Mouse (Mus musculus): ENCODE results near the gene Tipin.
"Not testable (repeated sequence)": the region's sequence is repeated elsewhere in the genome, so short reads cannot be mapped to it uniquely, and the experiment has no call there.

The Tipin gene

DNA sequence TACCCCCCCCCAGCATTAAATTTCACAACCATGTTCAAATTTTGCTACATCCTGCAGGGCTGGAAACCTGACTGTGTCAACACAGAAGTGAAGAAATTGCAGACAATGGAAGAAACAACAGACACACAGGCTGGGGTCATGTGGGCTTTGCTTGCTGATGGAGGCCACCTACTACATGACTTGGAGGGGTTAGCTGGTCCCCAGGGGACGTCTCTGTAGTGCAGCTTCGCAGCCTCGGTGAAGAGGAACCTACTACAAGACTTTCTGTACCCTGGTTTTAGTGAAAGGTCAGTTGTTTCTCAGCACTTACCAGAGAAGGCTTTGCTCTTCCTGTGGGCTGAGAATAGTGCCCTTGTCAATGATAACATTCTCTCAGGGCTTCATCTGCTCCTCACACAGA lies 10.1 kb upstream of the Tipin start:
- peak; percentile 59 for DNase-seq (ENCODE audit: low read depth, low spot score)

DNA sequence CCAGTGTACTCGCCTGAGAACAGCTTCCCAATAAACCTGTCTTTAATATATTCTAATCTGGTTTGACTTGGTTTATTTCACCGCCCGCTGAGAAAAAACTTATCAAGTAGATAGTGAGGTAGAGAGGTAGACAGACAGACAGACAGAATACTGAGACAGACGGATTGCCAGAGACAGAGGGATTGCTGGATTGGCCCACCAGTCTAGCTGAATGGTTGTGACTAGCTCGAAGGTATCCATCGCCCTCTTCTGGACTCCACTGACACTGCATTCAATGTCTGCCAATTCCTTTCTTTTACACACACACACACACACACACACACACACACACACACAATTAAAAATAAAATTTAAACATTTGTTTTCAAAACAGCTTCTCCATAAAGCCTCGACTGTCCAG lies 8.8 kb upstream of the Tipin start:
- DNase-seq (ENCODE audit: low read depth, low spot score): peak; percentile 67

DNA sequence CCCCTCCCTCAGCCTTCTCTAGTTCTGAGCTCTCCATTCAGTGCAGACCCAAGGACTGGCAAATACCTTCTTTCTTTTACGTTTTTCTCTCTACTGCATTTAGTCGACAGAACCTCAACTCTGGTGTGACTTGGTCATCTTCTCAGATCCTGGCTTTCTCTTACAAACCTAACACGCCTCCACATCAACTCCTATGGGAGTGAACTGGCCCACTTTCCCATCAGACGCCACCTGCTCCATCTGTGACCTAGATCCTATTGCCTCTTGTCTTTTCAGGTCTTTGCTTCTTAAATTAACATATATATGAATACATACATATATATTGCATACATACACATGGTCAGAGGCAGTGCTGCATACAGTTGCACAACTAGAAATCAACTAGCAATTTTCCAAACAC lies 7.6 kb upstream of the Tipin start:
- DNase-seq (ENCODE audit: low read depth, low spot score): no peak

DNA sequence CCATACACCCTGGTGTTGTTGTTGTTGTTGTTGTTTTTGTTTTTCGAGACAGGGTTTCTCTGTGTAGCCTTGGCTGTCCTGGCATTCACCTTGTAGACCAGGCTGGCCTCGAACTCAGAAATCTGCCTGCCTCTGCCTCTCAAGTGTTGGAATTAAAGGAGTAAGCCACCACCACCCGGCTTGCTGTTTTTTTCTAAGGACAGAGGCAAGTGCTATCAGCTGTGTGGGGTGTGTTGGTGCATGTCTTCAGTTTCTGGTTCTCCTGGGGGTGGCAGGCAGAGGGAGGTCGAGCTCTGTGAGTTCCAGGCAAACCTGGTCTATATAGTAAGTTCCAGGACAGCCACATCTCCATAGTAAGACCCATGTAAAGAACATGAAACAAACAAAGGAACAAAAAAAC lies 7.1 kb upstream of the Tipin start:
- no peak for DNase-seq (ENCODE audit: low read depth, low spot score)

DNA sequence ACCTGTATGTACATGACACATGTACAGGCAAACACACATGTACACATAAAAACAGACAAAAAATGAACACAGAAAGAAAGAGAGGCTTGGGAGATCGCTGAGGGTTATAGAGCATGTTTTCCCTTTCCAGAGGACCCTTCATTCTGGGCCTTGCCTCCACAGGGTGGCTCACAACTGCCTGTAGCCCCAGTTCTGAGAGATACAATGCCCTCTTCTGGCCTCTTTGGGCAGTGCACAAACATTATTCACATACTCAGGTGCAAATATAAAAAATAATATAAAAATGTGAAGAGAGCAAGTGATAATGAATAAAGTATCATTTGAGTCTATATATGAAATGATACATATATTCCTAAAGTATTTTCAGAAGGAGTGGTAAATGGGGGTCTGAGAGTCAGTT lies 6.5 kb upstream of the Tipin start:
- DNase-seq (ENCODE audit: low read depth, low spot score): peak; percentile 60

DNA sequence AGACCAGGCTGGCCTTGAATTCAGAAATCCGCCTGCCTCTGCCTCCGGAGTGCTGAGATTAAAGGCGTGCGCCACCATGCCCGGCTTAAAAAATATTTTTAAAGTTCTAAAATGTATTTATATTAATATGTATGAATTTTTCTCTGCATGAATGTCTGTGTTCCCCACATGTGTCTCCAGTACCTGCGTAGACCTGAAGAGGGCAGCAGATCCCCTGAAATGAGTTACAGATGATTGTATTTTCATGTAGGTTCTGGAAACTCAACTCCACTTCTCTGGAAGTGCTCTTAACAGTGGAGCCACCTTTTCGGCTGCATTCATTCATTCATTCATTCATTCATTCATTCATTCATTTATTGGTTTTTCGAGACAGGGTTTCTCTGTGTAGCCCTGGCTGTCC lies 3.7 kb upstream of the Tipin start:
- peak; percentile 79 for DNase-seq (ENCODE audit: low read depth, low spot score)

DNA sequence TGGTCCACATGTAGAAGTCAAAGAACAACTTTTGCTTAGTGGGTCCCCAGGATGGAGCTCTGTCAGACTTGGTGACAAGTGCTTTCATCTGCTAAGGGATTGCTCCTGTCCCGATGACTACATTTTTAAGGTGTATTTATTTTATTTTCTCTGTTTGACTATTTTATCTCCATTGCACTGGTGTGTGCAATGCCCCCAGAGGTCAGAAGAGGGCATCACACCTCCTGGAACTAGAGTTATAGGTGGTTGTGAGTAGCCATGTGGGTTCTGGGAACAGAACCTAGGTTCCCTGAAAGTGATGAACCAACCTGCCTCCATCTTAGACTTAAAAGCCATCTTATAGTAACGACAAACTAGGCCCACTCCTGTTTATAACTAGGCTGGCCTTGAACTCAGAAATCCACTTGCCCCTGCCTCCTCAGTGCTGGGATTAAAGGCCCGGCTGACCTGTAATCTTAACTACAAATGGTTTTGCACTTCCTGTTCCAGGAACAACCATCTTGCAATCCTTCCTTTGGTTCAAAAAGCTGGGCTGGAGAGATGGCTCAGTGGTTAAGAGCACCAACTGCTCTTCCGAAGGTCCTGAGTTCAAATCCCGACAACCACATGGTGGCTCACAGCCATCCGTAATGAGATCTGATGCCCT lies 2.6 kb upstream of the Tipin start:
- peak; percentile 40 for DNase-seq (ENCODE audit: low read depth, low spot score)

DNA sequence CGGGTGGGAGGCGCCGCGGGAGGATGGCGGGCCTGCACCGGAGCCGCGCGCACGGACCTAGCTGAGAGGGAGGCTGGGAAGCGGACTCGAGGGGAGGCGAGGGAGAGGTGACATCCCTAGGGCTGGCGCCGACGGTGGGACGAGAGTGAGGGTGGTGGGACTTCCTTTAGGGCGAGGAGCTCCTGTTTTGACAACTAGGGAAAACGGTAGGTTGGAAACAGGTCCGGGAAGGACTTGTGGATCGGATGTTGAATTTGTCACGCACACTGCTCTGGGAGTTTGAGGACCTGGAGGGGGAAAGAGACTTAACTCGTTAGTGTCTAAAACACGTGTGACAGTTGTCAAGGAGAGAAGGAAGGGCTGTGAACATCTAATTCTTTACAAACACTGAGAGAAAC lies 399 bp downstream of the Tipin start:
- DNase-seq (ENCODE audit: low read depth, low spot score): no peak

DNA sequence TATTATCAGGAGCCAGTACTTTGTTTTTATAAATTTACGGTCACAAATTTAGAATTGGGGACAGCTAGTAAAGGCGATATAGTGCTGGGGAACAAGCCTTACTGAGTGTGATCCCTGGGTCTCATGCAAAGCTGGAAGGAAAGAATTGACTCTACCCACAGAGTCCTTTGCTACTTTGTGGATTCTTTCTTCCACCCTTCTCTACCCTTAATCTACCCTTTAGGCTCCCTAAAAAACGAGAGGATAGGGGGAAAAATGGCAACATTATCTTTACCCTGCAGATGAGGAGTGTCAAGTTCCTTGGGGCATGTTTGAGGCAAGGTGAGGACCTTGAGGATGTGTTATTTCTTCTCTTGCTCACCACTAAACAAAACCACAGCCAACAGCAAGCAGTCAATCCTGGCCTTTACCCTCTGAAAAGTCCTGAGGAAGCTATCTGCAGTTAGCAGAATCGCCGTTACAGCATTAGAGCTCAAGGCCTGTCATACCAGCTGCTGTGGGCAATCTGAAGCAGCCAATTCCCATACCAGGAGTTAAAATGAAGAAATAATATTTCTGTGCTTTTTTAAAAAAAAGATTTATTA lies 1.1 kb downstream of the Tipin start:
- DNase-seq (ENCODE audit: low read depth, low spot score): peak; percentile 21

DNA sequence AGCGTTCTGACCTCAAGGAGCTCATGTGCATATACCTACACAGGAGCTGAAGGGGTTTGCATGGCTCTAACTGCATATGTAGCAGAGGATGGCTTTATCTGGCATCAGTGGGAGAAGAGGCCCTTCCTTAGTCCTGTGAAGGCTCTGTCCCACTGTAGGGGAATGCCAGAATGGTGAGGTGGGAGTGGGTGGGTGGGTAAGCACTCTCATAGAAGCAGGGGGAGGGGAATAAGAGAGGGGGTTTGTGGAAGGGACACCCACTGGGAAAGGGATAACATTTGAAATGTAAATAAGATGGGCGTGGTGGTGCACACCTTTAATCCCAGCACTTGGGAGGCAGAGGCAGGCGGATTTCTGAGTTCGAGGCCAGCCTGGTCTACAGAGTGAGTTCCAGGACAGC lies 21.7 kb downstream of the Tipin start:
- not testable (repeated sequence) for DNase-seq (ENCODE audit: low read depth, low spot score)

DNA sequence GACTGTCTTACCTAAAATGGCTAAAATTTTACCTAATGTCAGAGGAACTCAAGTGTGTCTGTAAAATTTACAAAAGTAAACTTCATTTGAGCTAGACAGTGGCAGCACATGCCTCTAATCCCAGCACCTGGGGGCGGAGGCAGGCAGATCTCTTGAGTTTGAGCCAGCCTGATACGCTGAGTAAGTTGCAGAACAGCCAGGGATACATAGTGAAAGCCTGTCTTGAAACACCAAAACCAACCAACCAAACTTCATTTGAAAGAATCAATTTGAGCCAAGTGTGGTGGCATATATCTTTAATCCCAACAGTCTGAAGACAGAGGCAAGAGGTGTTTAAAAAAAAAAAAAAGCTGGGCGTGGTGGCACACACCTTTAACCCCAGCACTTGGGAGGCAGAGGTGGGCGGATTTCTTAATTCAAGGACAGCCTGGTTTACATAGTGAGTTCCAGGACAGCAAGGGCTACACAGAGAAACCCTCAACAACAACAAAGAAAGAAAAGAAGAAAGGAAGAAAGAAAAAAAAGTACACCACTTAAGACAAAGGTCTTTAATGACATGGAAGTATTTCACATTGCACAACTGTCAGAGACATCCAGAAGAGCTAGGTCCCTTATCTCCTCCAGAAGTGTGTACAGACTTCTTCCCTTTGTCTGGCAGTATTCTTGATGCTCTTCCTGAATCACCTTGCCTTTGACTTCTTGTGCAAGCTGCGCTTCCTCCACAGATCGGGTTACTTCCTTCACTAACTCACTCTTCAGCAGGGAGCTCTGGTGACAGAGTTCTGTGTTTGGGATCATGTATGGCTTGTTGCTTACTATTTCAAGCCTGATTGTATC lies 25.3 kb downstream of the Tipin start:
- DNase-seq (ENCODE audit: low read depth, low spot score): no peak

DNA sequence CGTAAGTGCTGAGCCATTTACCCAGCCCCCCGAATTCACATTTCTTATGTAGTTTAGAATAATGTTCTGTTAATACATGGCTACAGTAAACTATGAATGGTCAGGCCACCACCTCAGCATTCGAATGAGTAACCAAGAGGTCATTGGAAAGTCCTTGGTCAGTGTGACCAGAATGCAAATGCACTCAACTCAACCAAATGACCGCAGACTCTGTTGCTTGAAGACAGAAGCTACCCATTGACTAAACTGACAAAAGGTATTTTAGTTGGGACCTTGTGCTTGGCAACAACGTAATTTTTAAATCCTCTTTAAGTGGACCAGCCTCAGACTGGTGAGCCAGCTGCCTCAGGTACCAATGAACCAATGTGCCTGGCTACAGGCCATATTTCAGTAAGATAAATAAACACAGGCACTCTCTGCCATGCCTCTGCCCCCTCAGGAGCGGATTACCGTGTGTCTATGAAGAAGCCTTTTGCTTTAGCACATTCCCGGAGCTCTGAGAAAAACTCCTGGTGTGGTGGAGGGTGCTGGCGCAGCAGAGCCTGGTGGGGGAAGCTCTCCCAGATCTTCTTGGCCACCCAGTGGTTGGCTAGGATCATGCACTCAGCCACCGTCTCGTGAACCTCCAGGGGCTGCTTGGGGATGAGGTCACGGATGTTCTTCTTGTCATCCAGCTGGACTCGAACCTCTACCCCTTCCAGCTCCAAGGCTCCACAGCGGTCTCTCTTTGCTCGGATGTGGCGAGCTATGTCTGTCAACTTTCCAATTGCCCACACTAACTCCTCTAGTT lies 29.8 kb downstream of the Tipin start:
- DNase-seq (ENCODE audit: low read depth, low spot score): no peak

DNA sequence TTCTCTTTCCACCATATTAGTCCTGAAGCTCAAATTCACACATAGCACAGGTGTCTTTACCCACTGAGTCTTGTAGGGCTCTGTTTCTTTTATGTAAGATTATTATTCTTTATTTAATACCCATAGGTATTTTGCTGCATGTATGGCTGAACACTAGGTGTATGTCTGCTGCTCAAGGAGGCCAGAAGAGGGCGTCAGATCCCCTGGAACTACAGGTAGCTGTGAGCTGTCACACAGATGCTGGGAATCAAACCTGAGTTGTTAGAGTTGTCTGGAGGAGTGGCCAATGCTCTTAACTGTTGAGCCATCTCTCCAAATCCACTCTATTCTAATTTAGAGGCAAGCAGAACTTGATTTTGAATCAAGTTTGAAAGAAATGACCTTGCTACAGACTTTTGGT lies 30.7 kb downstream of the Tipin start:
- peak; percentile 38 for DNase-seq (ENCODE audit: low read depth, low spot score)

DNA sequence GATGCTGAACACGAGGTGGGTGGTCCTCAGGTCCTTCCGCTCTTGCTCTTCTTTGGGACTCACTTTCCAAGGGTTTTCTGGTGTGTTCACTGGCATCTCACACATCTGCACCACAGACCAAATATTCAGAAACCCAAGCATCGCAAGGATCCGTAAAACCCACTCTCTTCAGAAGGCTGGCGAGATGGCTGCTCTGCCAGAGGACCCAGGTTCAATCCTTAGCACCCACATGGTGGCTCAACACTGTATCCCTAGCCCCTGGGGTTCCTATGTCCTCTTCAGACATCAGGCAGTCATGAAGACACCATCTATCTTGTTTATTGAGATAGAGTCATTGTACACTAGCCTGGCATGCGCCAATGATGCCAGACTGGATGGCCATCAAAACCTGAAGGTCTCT lies 33.3 kb downstream of the Tipin start:
- DNase-seq (ENCODE audit: low read depth, low spot score): no peak

DNA sequence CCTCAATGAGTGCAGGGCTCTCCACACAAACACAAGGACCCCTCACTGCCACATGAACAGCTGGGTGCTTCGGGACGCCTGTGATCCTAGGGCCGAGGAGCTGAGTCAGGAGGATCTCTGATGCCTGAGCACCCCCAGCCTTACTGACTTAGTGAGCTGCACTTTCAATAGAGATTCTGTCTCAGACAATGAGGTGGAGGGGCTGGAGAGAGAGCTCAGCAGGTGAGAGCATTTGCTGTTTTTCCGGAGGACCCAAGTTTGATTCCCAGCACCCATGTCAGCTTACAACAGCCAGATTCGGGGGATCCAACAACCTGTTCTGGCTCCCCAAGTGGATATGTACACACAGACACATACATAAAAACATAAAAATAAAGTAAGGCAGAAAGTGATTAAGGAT lies 35.6 kb downstream of the Tipin start:
- DNase-seq (ENCODE audit: low read depth, low spot score): no peak

DNA sequence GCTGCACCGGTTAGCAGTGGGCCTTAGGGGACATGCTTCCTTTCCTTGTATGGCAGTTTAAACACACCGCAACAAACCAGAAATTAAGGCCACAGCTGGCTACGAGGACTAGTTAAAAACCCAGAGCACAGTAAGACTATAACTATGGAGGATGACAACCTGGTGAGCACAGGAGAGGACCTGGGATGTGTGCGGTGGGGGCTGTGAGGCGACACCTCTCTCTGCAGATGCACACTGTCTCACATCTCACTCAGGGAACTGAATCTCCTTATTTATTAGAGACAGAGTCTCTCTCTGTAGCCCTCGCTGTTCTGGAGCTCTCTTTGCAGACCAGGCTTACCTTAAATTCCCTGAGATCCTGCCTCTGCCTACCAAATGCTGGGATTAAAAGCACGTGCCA lies 42.6 kb downstream of the Tipin start:
- no peak for DNase-seq (ENCODE audit: low read depth, low spot score)

DNA sequence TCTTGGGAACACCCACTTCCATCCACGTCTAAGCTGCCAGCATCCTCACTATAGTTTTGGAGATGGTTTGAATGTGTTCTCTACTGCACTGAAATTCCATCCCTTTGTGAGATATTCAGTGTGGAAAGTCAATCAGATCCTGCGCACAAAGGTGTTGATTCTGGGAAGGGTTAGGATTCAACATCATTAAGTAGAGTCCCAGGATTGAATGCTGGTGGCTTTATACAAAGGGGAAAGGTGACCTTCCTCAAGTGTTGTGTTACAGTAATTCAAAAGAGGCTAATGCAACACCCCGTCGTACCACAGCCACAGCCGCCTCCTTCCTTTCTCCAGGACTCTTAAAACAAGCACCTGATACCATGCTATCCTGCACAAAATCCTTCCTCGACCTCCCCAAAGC lies 54.4 kb downstream of the Tipin start:
- DNase-seq (ENCODE audit: low read depth, low spot score): no peak

DNA sequence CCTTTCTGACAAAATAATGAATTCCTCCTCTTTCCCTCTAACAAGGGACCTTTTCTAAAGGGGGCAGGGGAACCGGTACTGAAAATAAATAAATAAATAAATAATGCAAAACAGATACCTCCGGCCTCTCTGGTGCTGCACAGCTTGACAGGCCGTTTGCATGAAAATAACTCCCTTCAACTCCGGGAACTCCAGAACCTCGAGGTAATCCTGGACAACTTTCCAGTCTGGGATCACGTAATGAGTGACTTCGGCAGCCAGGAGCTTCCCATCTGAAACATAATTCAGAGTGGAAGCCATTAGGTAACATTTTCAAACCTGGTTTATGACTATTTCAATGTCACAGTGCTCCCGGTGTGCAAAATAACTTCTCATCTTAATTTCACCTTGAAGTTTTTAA lies 58.0 kb downstream of the Tipin start:
- DNase-seq (ENCODE audit: low read depth, low spot score): peak; percentile 6

DNA sequence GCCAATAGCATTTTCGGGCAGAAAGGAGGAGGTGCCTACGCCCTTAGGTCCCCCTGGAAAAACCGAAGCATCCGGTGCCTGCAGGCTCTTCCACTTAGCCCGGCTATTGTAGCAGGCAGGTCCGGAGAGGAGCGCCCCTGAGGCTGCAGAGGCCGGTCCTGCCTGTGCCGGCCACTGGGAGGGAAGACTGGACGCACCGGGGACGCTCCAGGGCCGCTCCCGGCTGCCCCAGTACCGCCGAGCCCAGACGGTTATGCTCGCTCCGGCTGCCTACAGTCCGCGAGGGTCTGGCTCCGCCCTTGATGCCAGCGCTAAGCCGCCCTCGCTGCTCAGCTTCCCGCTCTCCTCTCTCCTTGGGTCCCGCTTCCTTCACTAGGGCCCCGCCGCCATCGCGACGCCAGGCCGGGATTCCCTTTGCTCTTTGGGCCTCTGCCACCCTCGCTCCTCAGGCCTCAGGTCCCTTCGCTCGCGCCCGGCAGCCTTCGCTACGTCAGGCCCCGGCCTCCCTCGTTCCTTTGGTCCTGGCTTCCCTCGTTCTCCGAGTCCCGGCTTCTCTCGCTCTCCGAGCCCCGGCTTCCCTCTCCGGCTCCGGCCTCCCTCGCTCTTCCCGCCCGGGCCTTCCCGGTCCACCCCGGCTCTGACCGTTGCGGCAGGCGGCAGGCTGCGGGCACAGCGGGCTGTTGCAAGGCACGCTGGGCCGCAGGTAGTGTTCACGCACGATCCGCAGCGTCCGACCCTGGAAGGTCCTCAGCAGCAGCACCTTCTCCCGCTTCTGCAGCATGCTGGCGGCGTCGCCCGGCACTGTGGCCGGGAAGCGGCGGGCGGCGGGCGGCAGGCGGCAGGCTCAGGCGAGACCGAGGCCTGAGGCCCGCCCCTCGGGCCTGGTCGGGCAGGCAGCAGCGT lies 59.2 kb downstream of the Tipin start:
- peak; percentile 87 for DNase-seq (ENCODE audit: low read depth, low spot score)

DNA sequence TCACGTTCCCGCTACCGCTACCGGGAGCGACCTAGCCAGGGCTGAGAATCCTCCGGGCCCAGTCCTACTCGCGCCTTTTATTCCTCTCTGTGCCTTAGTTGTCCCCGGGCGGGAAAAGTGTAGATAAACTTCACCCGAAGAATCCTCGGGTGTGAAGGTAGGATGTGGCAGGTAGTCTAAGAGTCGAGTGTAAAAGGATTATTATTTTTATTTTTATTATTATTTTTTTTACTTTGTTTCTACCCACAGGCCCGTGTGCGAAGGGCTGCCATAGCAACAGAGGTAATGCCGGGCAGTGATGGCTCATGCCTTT lies 59.8 kb downstream of the Tipin start, which contains the start of gene Dis3l:
Gene Dis3l, minus strand, starts transcription at position 35 of the 313 bp plus-strand sequence.
- no peak for DNase-seq (ENCODE audit: low read depth, low spot score)

DNA sequence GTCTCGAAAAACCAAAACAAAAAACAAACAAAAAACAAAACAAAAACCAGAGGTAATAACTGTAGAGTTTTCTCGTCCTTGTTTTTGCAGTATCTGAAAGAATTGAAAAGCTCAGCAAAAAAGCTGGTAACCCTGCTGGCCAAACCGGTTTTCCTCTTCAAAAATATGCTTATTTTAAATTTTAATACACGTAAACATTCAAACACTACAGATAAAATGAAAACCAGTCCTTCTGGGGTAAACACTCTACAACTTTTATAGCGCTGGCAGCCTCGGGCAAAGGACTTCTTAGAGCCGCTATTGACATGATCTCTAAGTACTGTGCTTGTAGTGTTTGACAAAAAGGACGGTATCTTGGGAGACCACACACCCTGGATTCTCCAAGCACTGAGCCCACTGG lies 60.3 kb downstream of the Tipin start:
- DNase-seq (ENCODE audit: low read depth, low spot score): peak; percentile 10

Measured in A20 (cell line).